Mouse (Mus musculus) lung, embryonic 15.5 days (tissue): Measurements from ENCODE around the gene Lysmd1. TPM values are rescaled to one million over a fixed set of nuclear protein-coding genes. Genes with fewer than 3 reads are reported as not detected.
A peak's percentile ranks its signal among the peaks of the same experiment; 100 is the strongest.
"Not testable (repeated sequence)": the region's sequence is repeated elsewhere in the genome, so short reads cannot be mapped to it uniquely, and the experiment has no call there.

ENCODE experiments used
- ATAC-seq: fragments of 200-750 bp; cut with Nextera tagmentation; 2 replicates; pipeline ENCODE4 v1.8.0; 2017; ENCODE audit warnings: moderate number of reproducible peaks, borderline replicate concordance; ENCODE audit not compliant: low FRiP score, low TSS enrichment; ENCODE audit errors: extremely low read depth
- H3K27ac ChIP-seq: fragments of 300-500 bp; sonication (generic); 2 replicates; pipeline ENCODE4 v1.5.1; 2015; ENCODE audit warnings: moderate library complexity, mild to moderate bottlenecking, inconsistent platforms
- H3K27me3 ChIP-seq: fragments of 300-500 bp; sonication (generic); 2 replicates; pipeline ENCODE4 v1.6.1; 2015; ENCODE audit warnings: inconsistent platforms
- H3K36me3 ChIP-seq: fragments of 300-500 bp; sonication (generic); 2 replicates; pipeline ENCODE4 v1.6.1; 2015; ENCODE audit warnings: inconsistent platforms
- H3K4me1 ChIP-seq: fragments of 300-500 bp; sonication (generic); 2 replicates; pipeline ENCODE4 v1.6.1; 2015; ENCODE audit warnings: inconsistent platforms
- H3K4me2 ChIP-seq: fragments of 300-500 bp; sonication (generic); 2 replicates; pipeline ENCODE4 v1.6.1; 2015; ENCODE audit warnings: inconsistent platforms, mild to moderate bottlenecking, moderate library complexity
- H3K4me3 ChIP-seq: fragments of 300-500 bp; sonication (generic); 2 replicates; pipeline ENCODE4 v1.5.1; 2015; ENCODE audit warnings: mild to moderate bottlenecking, inconsistent platforms
- H3K9ac ChIP-seq: fragments of 300-500 bp; sonication (generic); 2 replicates; pipeline ENCODE4 v1.6.1; 2015; ENCODE audit warnings: inconsistent platforms
- H3K9me3 ChIP-seq: fragments of 300-500 bp; sonication (generic); 2 replicates; pipeline ENCODE4 v1.6.1; 2016; ENCODE audit warnings: inconsistent platforms
- WGBS: fragments of 180-500 bp; shearing (Covaris S2); methylation state at CpG from one replicate; pipeline ENCODE4 v1.1.7; 2015; 5-methylcytosine and 5-hydroxymethylcytosine counted together
- polyA plus RNA-seq: library from polyadenylated mRNA; unstranded; fragments of >200 nt; fragmentation: Nextera tagmentation; extraction: Ambion mirVana; gene quantifications from 2 replicates; pipeline ENCODE4 v1.2.1, GENCODE M21; 2015

The Lysmd1 gene
- polyA plus RNA-seq, 1 experiment from 2014 or later, result 14.9 TPM

DNA sequence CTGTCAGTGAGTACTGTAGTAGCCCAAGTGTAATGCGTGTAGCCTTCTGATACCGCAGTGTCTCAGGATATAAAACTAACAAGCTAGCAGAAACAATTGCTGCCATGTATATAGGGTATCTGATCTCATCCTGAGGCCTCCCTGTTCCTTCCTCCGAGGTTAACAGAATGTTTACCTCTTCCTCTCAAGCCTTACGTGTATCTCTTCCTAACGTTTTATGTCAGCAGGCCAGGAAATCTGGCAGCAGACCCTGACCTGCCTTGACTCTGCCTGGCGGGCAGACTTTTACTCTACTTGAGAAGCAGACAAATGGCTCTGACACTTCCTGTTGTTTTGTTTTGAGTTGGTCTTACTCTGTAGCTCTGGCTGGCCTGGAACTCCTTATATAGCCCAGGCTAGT is 12.3 kb upstream of the Lysmd1 start:
- ATAC-seq, result peak; percentile 53; the same call in 1 of the 2 replicates
- 57% methylated on average over 6 of the region's 6 CpGs for WGBS
- H3K4me1 ChIP-seq, result peaks cover 19% of the 10 kb centered on the region
- no peak overlapping the region for H3K4me3 ChIP-seq
- no peak overlapping the region for H3K9ac ChIP-seq
- peak overlapping the region; percentile 79 for H3K27ac ChIP-seq
- H3K27me3 ChIP-seq, result no peaks in the 10 kb centered on the region
- H3K36me3 ChIP-seq, result peaks cover 55% of the 10 kb centered on the region
- H3K4me2 ChIP-seq, result no peak overlapping the region
- H3K9me3 ChIP-seq, result no peaks in the 10 kb centered on the region

DNA sequence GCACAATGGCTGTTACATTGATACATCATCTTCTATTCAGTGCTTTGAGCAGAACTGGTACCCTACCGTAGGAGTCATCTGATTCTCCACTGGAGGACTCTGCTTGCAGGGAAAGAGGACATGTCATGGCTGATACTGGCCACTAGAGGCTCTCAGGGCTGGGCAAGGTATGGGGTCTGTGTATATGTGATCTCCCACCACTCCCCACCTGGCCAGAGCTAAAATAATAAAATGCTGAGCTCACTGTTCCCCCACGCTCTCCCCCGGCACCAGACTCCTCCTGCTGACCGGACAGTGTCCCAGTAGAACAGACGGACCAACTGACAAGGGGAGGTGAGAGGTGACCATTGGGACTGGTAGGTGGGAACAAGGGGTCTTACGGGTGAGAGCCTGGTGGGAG is 9.6 kb upstream of the Lysmd1 start, which contains the start of gene Tmod4:
Tmod4 (plus strand) TSS at position 231 of the 400 bp plus-strand sequence.
- H3K4me2 ChIP-seq, result no peak within 1 kb of the TSS
- peaks cover 40% of the 10 kb centered on the region for H3K36me3 ChIP-seq
- no peaks in the 10 kb centered on the region for H3K9me3 ChIP-seq
- no peaks in the 10 kb centered on the region for H3K27me3 ChIP-seq
- peak within 1 kb of the TSS; percentile 54 for H3K27ac ChIP-seq
- ATAC-seq, result peak; percentile 45; the same call in 1 of the 2 replicates
- WGBS, result 44% methylated on average over 6 of the region's 6 CpGs
- no peak within 1 kb of the TSS for H3K4me3 ChIP-seq
- no peak within 1 kb of the TSS for H3K9ac ChIP-seq
- H3K4me1 ChIP-seq, result peaks cover 19% of the 10 kb centered on the region

- Histone ChIP-seq H3K36me3 (peaks cover 39% of the 10 kb centered on the region), H3K4me1 (peaks cover 19% of the 10 kb centered on the region), H3K9ac (no peak overlapping the region), H3K4me3 (no peak overlapping the region), H3K27ac (peak overlapping the region; percentile 54), H3K27me3 (no peaks in the 10 kb centered on the region), H3K4me2 (no peak overlapping the region), H3K9me3 (no peaks in the 10 kb centered on the region)
- no peak for ATAC-seq
- WGBS, result 6% methylated on average over 5 of the region's 5 CpGs
Observed at GRCm38 (mm10) chr3:95124972-95125371, 8.9 kb upstream of the Lysmd1 start.

GRCm38 (mm10) chr3:95129226-95129651 is 4.6 kb upstream of the Lysmd1 start:
- Histone ChIP-seq H3K4me1 (peaks cover 21% of the 10 kb centered on the region), H3K4me2 (no peak overlapping the region), H3K9ac (no peak overlapping the region), H3K27ac (no peak overlapping the region), H3K9me3 (no peaks in the 10 kb centered on the region), H3K4me3 (no peak overlapping the region), H3K27me3 (no peaks in the 10 kb centered on the region), H3K36me3 (peaks cover 15% of the 10 kb centered on the region; the same call in 1 of the 2 replicates)
- ATAC-seq, result no peak
- WGBS, result 47% methylated on average over 6 of the region's 6 CpGs

GRCm38 (mm10) chr3:95130081-95130480 is 3.8 kb upstream of the Lysmd1 start:
- Histone ChIP-seq H3K4me1 (peaks cover 13% of the 10 kb centered on the region), H3K36me3 (peaks cover 15% of the 10 kb centered on the region; the same call in 1 of the 2 replicates), H3K27ac (no peak overlapping the region), H3K4me2 (no peak overlapping the region), H3K4me3 (no peak overlapping the region), H3K27me3 (no peaks in the 10 kb centered on the region), H3K9me3 (no peaks in the 10 kb centered on the region), H3K9ac (no peak overlapping the region)
- WGBS, result 72% methylated on average over 5 of the region's 5 CpGs
- no peak for ATAC-seq

DNA sequence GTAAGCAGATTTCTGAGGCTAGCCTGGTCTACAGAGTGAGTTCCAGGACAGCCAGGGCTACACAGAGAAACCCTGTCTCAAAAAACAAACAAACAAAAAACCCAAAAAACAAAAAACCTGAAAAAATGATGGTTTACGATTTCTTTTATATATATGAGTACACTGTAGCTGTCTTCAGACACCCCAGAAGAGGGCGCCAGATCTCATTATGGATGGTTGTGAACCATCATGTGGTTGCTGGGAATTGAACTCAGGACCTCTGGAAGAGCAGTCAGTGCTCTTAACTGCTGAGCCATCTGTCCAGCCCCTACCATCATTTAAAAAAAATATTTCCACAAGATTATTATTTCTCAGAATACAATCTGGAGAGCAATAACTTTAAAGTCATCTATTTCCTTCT is 1.5 kb upstream of the Lysmd1 start:
- Histone ChIP-seq H3K4me1 (peaks cover 19% of the 10 kb centered on the region), H3K36me3 (peaks cover 15% of the 10 kb centered on the region; the same call in 1 of the 2 replicates)
- not testable (repeated sequence) for H3K4me2 ChIP-seq, H3K27ac ChIP-seq, H3K4me3 ChIP-seq, H3K27me3 ChIP-seq, H3K9me3 ChIP-seq, H3K9ac ChIP-seq, ATAC-seq
- 84% methylated on average over 2 of the region's 2 CpGs for WGBS

DNA sequence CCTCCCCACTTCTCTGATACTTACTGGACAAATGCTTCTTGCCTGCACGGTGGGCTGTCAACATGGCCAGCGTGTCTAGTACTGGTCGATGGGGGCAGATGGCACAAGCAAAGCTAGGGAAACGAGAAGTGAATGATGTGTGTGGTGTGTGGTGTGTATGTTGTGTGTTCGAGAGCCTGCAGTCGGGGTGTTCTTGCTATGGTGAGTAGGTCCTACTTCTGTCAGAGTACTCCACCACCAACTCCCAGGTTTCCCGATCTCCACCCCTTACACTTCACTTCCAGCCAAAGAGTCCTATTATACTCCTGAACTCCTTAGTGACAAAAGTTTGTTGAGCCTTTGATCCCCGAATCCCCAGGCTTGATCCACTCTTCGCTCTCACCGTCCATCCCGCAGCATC is 712 bp upstream of the Lysmd1 start:
- H3K4me3 ChIP-seq, result peak overlapping the region; percentile 65
- no peaks in the 10 kb centered on the region for H3K27me3 ChIP-seq
- H3K36me3 ChIP-seq, result peaks cover 15% of the 10 kb centered on the region; the same call in 1 of the 2 replicates
- H3K4me2 ChIP-seq, result peak overlapping the region; percentile 85
- ATAC-seq, result no peak; the same call in 1 of the 2 replicates
- peak overlapping the region; percentile 78 for H3K9ac ChIP-seq
- H3K27ac ChIP-seq, result peak overlapping the region; percentile 51; the same call in 1 of the 2 replicates
- peaks cover 19% of the 10 kb centered on the region for H3K4me1 ChIP-seq
- 47% methylated on average over 11 of the region's 11 CpGs for WGBS
- H3K9me3 ChIP-seq, result no peaks in the 10 kb centered on the region

GRCm38 (mm10) chr3:95134133-95134532 is 245 bp downstream of the Lysmd1 start:
- Histone ChIP-seq H3K4me1 (peaks cover 19% of the 10 kb centered on the region), H3K36me3 (peaks cover 12% of the 10 kb centered on the region; the same call in 1 of the 2 replicates), H3K4me3 (peak overlapping the region; percentile 65; the same call in 1 of the 2 replicates)
- not testable (repeated sequence) for H3K27ac ChIP-seq, H3K9me3 ChIP-seq, H3K4me2 ChIP-seq, H3K9ac ChIP-seq, H3K27me3 ChIP-seq
- peak; percentile 48; the same call in 1 of the 2 replicates for ATAC-seq
- WGBS, result no CpG with 5 or more reads among the region's 12 CpGs

DNA sequence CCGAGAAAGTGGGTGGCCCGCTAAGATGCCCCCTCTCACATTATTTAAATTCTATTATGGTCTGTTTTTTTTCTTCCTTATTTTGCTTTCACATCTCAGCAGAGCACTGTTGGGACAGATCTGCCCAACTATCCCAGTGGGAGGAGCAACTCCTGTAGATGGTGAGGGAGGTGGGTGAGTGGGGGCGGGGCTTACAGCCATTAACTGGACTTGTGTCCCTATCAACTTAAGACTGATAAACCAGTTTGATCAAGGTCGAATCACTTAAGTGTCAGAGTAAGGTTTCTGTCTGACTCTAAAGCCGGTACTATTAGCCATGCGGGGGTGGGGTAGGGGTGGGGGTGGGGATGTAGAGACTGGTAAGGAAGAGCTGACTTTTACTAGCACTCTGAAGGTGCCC is 1.1 kb downstream of the Lysmd1 start:
- peak overlapping the region; percentile 5; the same call in 1 of the 2 replicates for H3K9ac ChIP-seq
- WGBS, result 9% methylated on average over 6 of the region's 6 CpGs
- H3K4me2 ChIP-seq, result peak overlapping the region; percentile 60
- H3K9me3 ChIP-seq, result no peaks in the 10 kb centered on the region
- peak overlapping the region; percentile 31 for H3K4me3 ChIP-seq
- H3K36me3 ChIP-seq, result peaks cover 8% of the 10 kb centered on the region
- no peaks in the 10 kb centered on the region for H3K27me3 ChIP-seq
- H3K27ac ChIP-seq, result peak overlapping the region; percentile 13; the same call in 1 of the 2 replicates
- H3K4me1 ChIP-seq, result peaks cover 22% of the 10 kb centered on the region
- 0 out of 2 replicates have a peak, but pooled peaks have one; percentile 38 for ATAC-seq

- WGBS, result 74% methylated on average over 7 of the region's 7 CpGs
- H3K9ac ChIP-seq, result no peak overlapping the region
- no peaks in the 10 kb centered on the region for H3K9me3 ChIP-seq
- H3K27ac ChIP-seq, result no peak overlapping the region
- peak overlapping the region; percentile 31 for H3K4me3 ChIP-seq
- ATAC-seq, result no peak
- peaks cover 22% of the 10 kb centered on the region for H3K4me1 ChIP-seq
- no peaks in the 10 kb centered on the region for H3K27me3 ChIP-seq
- peak overlapping the region; percentile 60 for H3K4me2 ChIP-seq
- peaks cover 4% of the 10 kb centered on the region for H3K36me3 ChIP-seq
Observed at GRCm38 (mm10) chr3:95135433-95136052, 1.7 kb downstream of the Lysmd1 start.

- Histone ChIP-seq H3K9ac (no peak overlapping the region), H3K27me3 (no peaks in the 10 kb centered on the region), H3K4me3 (no peak overlapping the region), H3K36me3 (peaks cover 12% of the 10 kb centered on the region), H3K9me3 (no peaks in the 10 kb centered on the region), H3K4me1 (peaks cover 22% of the 10 kb centered on the region), H3K27ac (no peak overlapping the region), H3K4me2 (no peak overlapping the region)
- no peak for ATAC-seq
- WGBS, result 77% methylated on average over 3 of the region's 3 CpGs
Observed at GRCm38 (mm10) chr3:95136336-95136735, 2.4 kb downstream of the Lysmd1 start.

DNA sequence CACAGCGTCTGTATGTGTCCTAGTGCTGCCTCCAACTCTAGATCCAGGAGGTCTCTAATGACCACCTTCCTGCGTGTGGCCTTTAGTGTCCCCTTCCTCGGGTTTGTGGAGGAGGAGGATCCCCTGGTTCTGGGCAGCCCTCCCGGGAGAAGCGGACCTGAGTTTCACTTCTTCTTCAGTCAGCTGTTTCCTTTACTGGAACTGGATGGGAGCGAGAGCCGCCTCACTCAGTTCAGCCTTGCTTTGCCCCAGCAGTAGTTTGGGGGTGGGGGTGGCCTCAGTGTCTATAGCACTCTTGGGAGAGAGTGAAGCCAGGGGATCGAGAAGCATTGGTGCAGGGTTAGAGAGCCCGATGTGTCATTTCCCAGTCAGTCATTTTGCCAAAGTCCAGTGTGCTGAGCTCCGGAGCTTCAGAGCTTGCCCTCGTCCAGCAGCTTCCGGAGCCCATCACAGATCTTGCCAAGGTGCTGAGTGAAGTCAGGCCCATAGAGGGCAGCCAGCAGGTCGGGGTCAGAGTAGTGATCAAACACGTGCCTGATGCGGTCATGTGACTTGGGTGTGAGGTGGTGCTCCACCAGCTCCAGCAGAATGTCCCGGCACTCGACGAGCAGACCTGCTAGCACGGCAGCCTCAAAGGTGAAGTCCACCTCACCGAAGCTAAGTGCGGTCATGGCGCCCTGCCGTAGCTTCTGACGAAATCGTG is 5.8 kb downstream of the Lysmd1 start:
- ATAC-seq, result no peak
- H3K4me2 ChIP-seq, result no peak overlapping the region
- no peak overlapping the region for H3K4me3 ChIP-seq
- peaks cover 14% of the 10 kb centered on the region for H3K4me1 ChIP-seq
- no peaks in the 10 kb centered on the region for H3K9me3 ChIP-seq
- 57% methylated on average over 25 of the region's 25 CpGs for WGBS
- H3K27ac ChIP-seq, result peak overlapping the region; percentile 50
- H3K27me3 ChIP-seq, result no peaks in the 10 kb centered on the region
- H3K9ac ChIP-seq, result no peak overlapping the region
- peaks cover 14% of the 10 kb centered on the region for H3K36me3 ChIP-seq
